Comparison of ENCODE assay signal across 9 mouse cellular contexts in the genomic region with DNA sequence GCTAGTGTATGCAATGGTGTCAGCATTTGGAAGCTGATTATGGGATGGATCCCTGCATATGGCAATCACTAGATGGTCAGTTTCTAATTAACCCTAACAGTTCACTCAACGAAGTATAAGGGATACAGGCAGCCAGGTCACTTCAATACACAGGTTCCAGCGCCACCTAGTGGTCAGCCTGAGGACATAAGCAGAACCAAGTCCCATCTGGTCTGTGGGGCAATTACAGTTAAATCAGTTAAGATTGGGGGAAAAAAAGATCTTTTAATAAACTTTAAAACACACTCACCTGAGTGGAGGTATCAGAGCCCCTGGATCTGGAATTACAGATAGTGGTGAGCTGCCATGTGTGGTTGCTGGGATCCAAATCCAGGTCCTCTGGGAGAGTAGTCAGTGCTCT. TPM values are rescaled to one million over a fixed set of nuclear protein-coding genes. Genes with fewer than 3 reads are reported as not detected.
DNase-seq lines count a peak whose midpoint lies in the region; ATAC-seq and TF ChIP-seq lines count a peak whose summit lies in the region.
"Had no signal": no experiment of that assay in that cellular context is flagged by ENCODE, and none has a peak within 500 bp of the region (broad histone marks: within the 10 kb centered on the region; RNA-seq: fewer than 3 reads in every experiment).

No protein-coding gene starts in this region.

- DNase-seq in Muller cell, postnatal 12 days (ENCODE audit: inconsistent ontology term), result peak; percentile 37
- DNase-seq in cerebellum, adult 18-20 months, result peak; percentile 79 to 81
- DNase-seq in gastrocnemius, adult 2 months, result peak; percentile 85
- DNase-seq in layer of hippocampus, adult 2 months (ENCODE audit: low spot score in 2 of 2), result peak; percentile 63 to 82
- peak; percentile 83 for DNase-seq in lung, postnatal 14 days
- DNase-seq in right cerebral cortex, postnatal 36 days (ENCODE audit: low spot score in 2 of 2), result peak; percentile 18 to 29
- DNase-seq in urinary bladder, postnatal 36 days (ENCODE audit: low spot score in 2 of 2), result peak; percentile 43 to 68

- ATAC-seq in CD4-positive, CD25-positive, alpha-beta regulatory T cell, adult 4 months, result peak; percentile 52

- peak overlapping the region; percentile 96; the same call in 1 of the 2 replicates for H3K27ac ChIP-seq in gastrocnemius, adult 2 months
- H3K27ac ChIP-seq in layer of hippocampus, adult 2 months, result no peak overlapping the region
- H3K27ac ChIP-seq: liver, embryonic 15.5 days had no signal

- intact Hi-C loops in gastrocnemius, adult 2 months (cut with DNase I), result loop anchor here (5.0 kb wide), 1 partner anchor 33 kb away; a partner anchor contains a TSS

- peak; percentile 89 for TF ChIP-seq CTCF in gastrocnemius, adult 2 months (IDR thresholded peaks at IDR 0.05)
- TF ChIP-seq CTCF in layer of hippocampus, adult 2 months (conservative IDR thresholded peaks at IDR 0.05), result peak; percentile 86

- H3K4me3 ChIP-seq in gastrocnemius, adult 2 months, result no peak overlapping the region
- no peak overlapping the region for H3K4me3 ChIP-seq in layer of hippocampus, adult 2 months
- H3K4me3 ChIP-seq: liver, embryonic 15.5 days had no signal

RNA-seq across cellular contexts. Expression of a gene that starts 2.1 kb away (rescaled TPM):
- polyA plus RNA-seq in CD4-positive, CD25-positive, alpha-beta regulatory T cell, adult 4 months (2017; shearing (Covaris generic)), result not detected
- total RNA-seq in gastrocnemius, adult 2 months (2021), result 1 to 10 TPM in 1 of 2 experiments, under 1 TPM in 1; 0.36 to 1.1 TPM
- total RNA-seq in layer of hippocampus, adult 2 months (2021), result 1 to 10 TPM; 1.3 to 1.5 TPM
- polyA plus RNA-seq: liver, embryonic 15.5 days had no signal

RNA-seq across cellular contexts. Expression of a gene that starts 4.3 kb away (rescaled TPM):
- polyA plus RNA-seq in CD4-positive, CD25-positive, alpha-beta regulatory T cell, adult 4 months (2017; shearing (Covaris generic)), result 10 to 100 TPM in 1 of 2 experiments, 1 to 10 TPM in 1; 7.2 to 11.4 TPM
- total RNA-seq in gastrocnemius, adult 2 months (2021), result 100 to 1,000 TPM; 111 to 130 TPM
- total RNA-seq in layer of hippocampus, adult 2 months (2021), result 10 to 100 TPM; 25.8 to 29.9 TPM

RNA-seq across cellular contexts. Expression of a gene that starts 34.0 kb away (rescaled TPM):
- not detected for polyA plus RNA-seq in CD4-positive, CD25-positive, alpha-beta regulatory T cell, adult 4 months (2017; shearing (Covaris generic))
- total RNA-seq in gastrocnemius, adult 2 months (2021), result not detected
- not detected for total RNA-seq in layer of hippocampus, adult 2 months (2021)

RNA-seq across cellular contexts. Expression of a gene that starts 57.2 kb away (rescaled TPM):
- 10 to 100 TPM; 18.6 to 38.6 TPM for polyA plus RNA-seq in CD4-positive, CD25-positive, alpha-beta regulatory T cell, adult 4 months (2017; shearing (Covaris generic))
- total RNA-seq in gastrocnemius, adult 2 months (2021), result 10 to 100 TPM; 50.5 to 54.2 TPM
- 10 to 100 TPM; 79.5 to 86.3 TPM for total RNA-seq in layer of hippocampus, adult 2 months (2021)

RNA-seq across cellular contexts. Expression of a gene that starts 58.6 kb away (rescaled TPM):
- polyA plus RNA-seq in CD4-positive, CD25-positive, alpha-beta regulatory T cell, adult 4 months (2017; shearing (Covaris generic)), result 10 to 100 TPM in 1 of 2 experiments, 1 to 10 TPM in 1; 5.5 to 12.0 TPM
- 10 to 100 TPM; 11.4 to 13.0 TPM for total RNA-seq in gastrocnemius, adult 2 months (2021)
- 10 to 100 TPM; 17.1 to 17.3 TPM for total RNA-seq in layer of hippocampus, adult 2 months (2021)

Comparison
In these comparisons a context has a peak if more than half of its experiments do, and no peak if none do; other contexts are left out.
1. DNase-seq: peak in every context shown above with its lines; median percentile 85 in gastrocnemius, adult 2 months; 83 in lung, postnatal 14 days; 80 in cerebellum, adult 18-20 months; 72 in layer of hippocampus, adult 2 months; 56 in urinary bladder, postnatal 36 days; 37 in Muller cell, postnatal 12 days; 24 in right cerebral cortex, postnatal 36 days.